Mouse (Mus musculus): ENCODE measurements around the gene Rab44.

GRCm38 (mm10) chr17:29076235-29076634, 37.7 kb upstream of the Rab44 start:
- no peak for TF ChIP-seq POLR2A (IDR thresholded peaks at IDR 0.05; ENCODE audit: low read depth, low read length)
- no peak for TF ChIP-seq CTCF (IDR thresholded peaks at IDR 0.05; ENCODE audit: extremely low read depth, insufficient read depth, insufficient read length, insufficient replicate concordance)

Data from spleen, adult 2 months (tissue).